Mouse (Mus musculus): Measurements from ENCODE around the gene Piezo1.

DNA sequence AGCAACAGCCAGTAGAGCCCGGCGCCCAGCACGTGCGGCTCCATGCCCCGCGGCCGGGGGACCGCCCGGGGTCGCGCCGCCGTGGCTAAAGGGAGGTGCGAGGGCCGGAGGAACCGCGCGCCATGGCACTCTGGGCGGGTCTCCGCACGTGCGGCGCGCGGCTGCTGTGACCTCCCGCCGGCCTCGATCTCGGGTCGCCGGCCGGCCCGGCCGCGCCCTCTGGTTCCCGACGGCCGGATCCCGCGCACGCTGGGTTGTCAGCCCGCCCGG, 199 bp downstream of the Piezo1 start:
- TF ChIP-seq GATA1 (IDR thresholded peaks at IDR 0.05; ENCODE audit: low read length) (no peak), TAL1 (IDR thresholded peaks at IDR 0.05; ENCODE audit: low read length) (no peak)

All from erythroblast, embryonic 14.5 days (primary cell).